ENCODE assay signal across 8 mouse cellular contexts in genomic region chr5:29569378-29570280, GRCm38 (mm10). TPM values are rescaled to one million over a fixed set of nuclear protein-coding genes. Genes with fewer than 3 reads are reported as not detected.
DNase-seq lines count a peak whose midpoint lies in the region; ATAC-seq and TF ChIP-seq lines count a peak whose summit lies in the region.

No protein-coding gene starts in this region.

- H3K36me3 ChIP-seq in heart, embryonic 14.5 days (ENCODE audit: control insufficient read depth, insufficient read depth, low read length), result peaks cover 15% of the 10 kb centered on the region
- peaks cover 15 to 32% of the 10 kb centered on the region in 2 experiments for H3K36me3 ChIP-seq in CH12.LX (replicated peaks in 1 of 2; ENCODE audit: control insufficient read depth in 1 of 2, insufficient read depth in 1 of 2, low read length in 1 of 2)
- H3K36me3 ChIP-seq in macrophage (ENCODE audit: inconsistent target), result no peaks in the 10 kb centered on the region

- H3K27ac ChIP-seq in heart, embryonic 14.5 days (replicated peaks in 1 of 2; ENCODE audit: control insufficient read depth in 1 of 2, insufficient read depth in 1 of 2, low read depth in 2 of 2, low read length in 2 of 2), result peak overlapping the region; percentile 81 to 94
- H3K27ac ChIP-seq in CH12.LX (ENCODE audit: insufficient read depth, low read depth), result peak overlapping the region; percentile 77
- peak overlapping the region; percentile 28; the same call in 1 of the 2 replicates for H3K27ac ChIP-seq in macrophage

- H3K79me2 ChIP-seq in CH12.LX (replicated peaks; ENCODE audit: control insufficient read depth, extremely low read depth, insufficient read depth, poor library complexity, severe bottlenecking) (peaks cover 35% of the 10 kb centered on the region), macrophage (ENCODE audit: inconsistent target) (peaks cover 42% of the 10 kb centered on the region)

- DNase-seq in heart, adult 18-20 months, result no peak
- no peak for DNase-seq in CH12.LX (ENCODE audit: extremely low read depth)
- DNase-seq in embryo, embryonic 11 days, result peak; percentile 76
- DNase-seq in gastrocnemius, postnatal 10 days, result no peak
- no peak for DNase-seq in adrenal gland, adult 2 months

- in situ Hi-C loops in CH12.LX (cut with MboI; ENCODE audit: low pct_ligation_motif_present, low pct_unique_long_range_greater_than_20kb, low sequenced_read_pairs), result no loop called here

- H3K9me3 ChIP-seq in heart, embryonic 14.5 days (ENCODE audit: control insufficient read depth, low read length), result no peaks in the 10 kb centered on the region
- peaks cover 19% of the 10 kb centered on the region for H3K9me3 ChIP-seq in CH12.LX (replicated peaks; ENCODE audit: low read length)

- peak; percentile 84 for ATAC-seq in heart, embryonic 14.5 days (ENCODE audit: insufficient number of reproducible peaks, insufficient read depth, low FRiP score, low read depth)
- peak; percentile 23 for ATAC-seq in inflammation-experienced regulatory T-cells, adult 6 months

- H3K4me3 ChIP-seq in heart, embryonic 14.5 days (ENCODE audit: control insufficient read depth in 1 of 2, insufficient read depth in 1 of 2, low read depth in 1 of 2, low read length in 2 of 2), result peak overlapping the region; percentile 81 to 88
- H3K4me3 ChIP-seq in CH12.LX (replicated peaks in 1 of 3; ENCODE audit: low read depth in 2 of 3, low read length in 2 of 3, poor library complexity in 1 of 3) (peak overlapping the region; percentile 78 to 84 (median 83)), macrophage (ENCODE audit: inconsistent target) (peak overlapping the region; percentile 59)

- peak; percentile 41; the same call in 1 of the 2 replicates for TF ChIP-seq POLR2A in CH12.LX (IDR thresholded peaks at IDR 0.05; ENCODE audit: low read depth, low read length)

- no peaks in the 10 kb centered on the region; the same call in 1 of the 2 replicates for H3K27me3 ChIP-seq in heart, embryonic 14.5 days (ENCODE audit: control insufficient read depth, insufficient read depth, low read length)
- no peaks in the 10 kb centered on the region for H3K27me3 ChIP-seq in CH12.LX (replicated peaks)

- TF ChIP-seq RAD21 in CH12.LX (IDR thresholded peaks at IDR 0.05; ENCODE audit: low read depth, low read length), result peak; percentile 22

- H3K4me1 ChIP-seq in heart, embryonic 14.5 days (ENCODE audit: control insufficient read depth in 2 of 2, insufficient read depth in 2 of 2, low read length in 2 of 2), result peaks cover 6 to 17% of the 10 kb centered on the region in 2 experiments
- H3K4me1 ChIP-seq in CH12.LX (ENCODE audit: control insufficient read depth in 1 of 2, insufficient read depth in 2 of 2), result peaks cover 8 to 18% of the 10 kb centered on the region in 2 experiments

- H3K9ac ChIP-seq in heart, embryonic 14.5 days (ENCODE audit: low read length), result peak overlapping the region; percentile 85
- peak overlapping the region; percentile 44 for H3K9ac ChIP-seq in CH12.LX (ENCODE audit: insufficient read depth, low read depth)

- H3K4me2 ChIP-seq in heart, embryonic 14.5 days (ENCODE audit: low read length), result peak overlapping the region; percentile 98
- H3K4me2 ChIP-seq in CH12.LX (ENCODE audit: insufficient read depth, low read depth, poor library complexity, severe bottlenecking), result peak overlapping the region; percentile 77

- dilution Hi-C loops in CH12.LX (cut with MboI; ENCODE audit: extremely low pct_ligation_motif_present, extremely low pct_unique_long_range_greater_than_20kb, low sequenced_read_pairs), result no loop called here

- no peak for TF ChIP-seq EP300 in CH12.LX (IDR thresholded peaks at IDR 0.05; ENCODE audit: low read length)

- TF ChIP-seq CTCF in CH12.LX (conservative IDR thresholded peaks at IDR 0.05 in 1 of 2, IDR thresholded peaks at IDR 0.05 in 1 of 2; ENCODE audit: low read depth in 2 of 2, low read length in 2 of 2), result peak in 1 of 2 experiments; percentile 35; a peak in 2 of 4 replicates

- WGBS in heart, embryonic 14.5 days, result 4% methylated on average over 54 of the region's 67 CpGs
- 6% methylated on average over 55 of the region's 67 CpGs for WGBS in macrophage (ENCODE audit: missing documents)

TF ChIP-seq in CH12.LX, 34 proteins besides CTCF, POLR2A, EP300 and RAD21:
- no peak for TF ChIP-seq GABPA (IDR thresholded peaks at IDR 0.05; ENCODE audit: insufficient replicate concordance, low read depth, low read length)
- no peak for TF ChIP-seq E2F4 (IDR thresholded peaks at IDR 0.05; ENCODE audit: insufficient replicate concordance, low read depth, low read length)
- no peak for TF ChIP-seq ZNF384 (IDR thresholded peaks at IDR 0.05; ENCODE audit: low read depth, low read length)
- TF ChIP-seq TBP (conservative IDR thresholded peaks at IDR 0.05; ENCODE audit: low read depth, low read length), result 0 out of 2 replicates have a peak, but pooled peaks have one; percentile 12
- TF ChIP-seq HCFC1 (IDR thresholded peaks at IDR 0.05; ENCODE audit: low read depth, low read length), result no peak
- peak; percentile 82 for TF ChIP-seq BHLHE40 (IDR thresholded peaks at IDR 0.05; ENCODE audit: low read depth, low read length)
- no peak for TF ChIP-seq KAT2A (IDR thresholded peaks at IDR 0.05; ENCODE audit: insufficient replicate concordance, low read length)
- TF ChIP-seq MAZ (IDR thresholded peaks at IDR 0.05; ENCODE audit: low read depth, low read length), result 0 out of 2 replicates have a peak, but pooled peaks have one; percentile 23
- no peak for TF ChIP-seq ZC3H11A (IDR thresholded peaks at IDR 0.05; ENCODE audit: low read depth, low read length)
- TF ChIP-seq UBTF (IDR thresholded peaks at IDR 0.05; ENCODE audit: low read depth, low read length), result peak; percentile 38
- no peak for TF ChIP-seq CHD1 (IDR thresholded peaks at IDR 0.05; ENCODE audit: low read depth, low read length)
- peak; percentile 46 for TF ChIP-seq SIN3A (IDR thresholded peaks at IDR 0.05; ENCODE audit: low read length)
- no peak for TF ChIP-seq CHD2 (IDR thresholded peaks at IDR 0.05; ENCODE audit: low read length)
- no peak for TF ChIP-seq PAX5 (IDR thresholded peaks at IDR 0.05; ENCODE audit: low read length)
- no peak for TF ChIP-seq USF2 (conservative IDR thresholded peaks at IDR 0.05; ENCODE audit: low read depth, low read length)
- no peak for TF ChIP-seq POLR2AphosphoS2 (IDR thresholded peaks at IDR 0.05; ENCODE audit: low read depth, low read length)
- no peak for TF ChIP-seq ZMIZ1 (IDR thresholded peaks at IDR 0.05; ENCODE audit: low read depth, low read length)
- no peak for TF ChIP-seq MEF2A (IDR thresholded peaks at IDR 0.05; ENCODE audit: borderline replicate concordance, low read depth, low read length)
- no peak for TF ChIP-seq MAFK (IDR thresholded peaks at IDR 0.05; ENCODE audit: insufficient replicate concordance, low read length)
- peak; percentile 73; the same call in 1 of the 2 replicates for TF ChIP-seq MYC (IDR thresholded peaks at IDR 0.05; ENCODE audit: low read depth, low read length)
- TF ChIP-seq TCF12 (IDR thresholded peaks at IDR 0.05; ENCODE audit: low read depth, low read length), result 0 out of 2 replicates have a peak, but pooled peaks have one; percentile 7
- no peak for TF ChIP-seq RCOR1 (conservative IDR thresholded peaks at IDR 0.05; ENCODE audit: low read depth, low read length)
- TF ChIP-seq NELFE (IDR thresholded peaks at IDR 0.05; ENCODE audit: low read depth, low read length), result peak; percentile 60
- TF ChIP-seq MXI1 (IDR thresholded peaks at IDR 0.05; ENCODE audit: low read depth, low read length), result peak; percentile 87
- TF ChIP-seq MAX (IDR thresholded peaks at IDR 0.05; ENCODE audit: low read length), result peak; percentile 77; the same call in 1 of the 2 replicates
- no peak for TF ChIP-seq ZKSCAN1 (IDR thresholded peaks at IDR 0.05; ENCODE audit: borderline replicate concordance, low read depth, low read length)

RNA-seq across cellular contexts. Expression of gene Ube3c, which starts 0.6 kb away (rescaled TPM):
- polyA plus RNA-seq in heart, embryonic 14.5 days (2014; fragmentation: Nextera tagmentation; extraction: Ambion mirVana), result 34.6 and 37.5 TPM in 2 replicates
- 10 to 100 TPM; 41.0 to 43.9 TPM for total RNA-seq in heart, adult 18-20 months (2021)
- 18.4 and 21.8 TPM in 2 replicates for total RNA-seq in CH12.LX (2012; rRNA removed)
- 24.6 and 25.4 TPM in 2 replicates for total RNA-seq in CH12.LX (2014; rRNA removed)
- 21.2 and 23.7 TPM in 2 replicates for polyA plus RNA-seq in CH12.LX (2012; ENCODE audit: insufficient read length, low read depth)
- polyA plus RNA-seq in inflammation-experienced regulatory T-cells, adult 6 months (2017; shearing (Covaris generic)), result 10 to 100 TPM; 16.3 to 23.7 (median 21.3) TPM
- 10 to 100 TPM; 11.6 to 83.5 (median 53.3) TPM for total RNA-seq in macrophage (2018; cell fraction: chromatin; rRNA removed)
- total RNA-seq in macrophage (2018; cell fraction: cytosol; rRNA removed), result 10 to 100 TPM; 13.4 to 23.8 (median 18.4) TPM
- total RNA-seq in macrophage (2018; cell fraction: nucleus; rRNA removed), result 10 to 100 TPM; 12.9 to 66.3 (median 31.9) TPM
- 11.2 to 20.9 TPM (median 14.9 TPM) in 3 replicates for polyA plus RNA-seq in macrophage (2018)
- total RNA-seq in gastrocnemius, postnatal 10 days (2021), result 10 to 100 TPM; 32.7 to 35.0 TPM
- 10 to 100 TPM; 51.3 to 52.2 TPM for total RNA-seq in adrenal gland, adult 2 months (2021)
- polyA plus RNA-seq in adrenal gland, adult 2 months (2012; rRNA removed), result 7.4 and 9.3 TPM in 2 replicates

Comparison
In these comparisons a context has a peak if more than half of its experiments do, and no peak if none do; other contexts are left out.
1. H3K27ac ChIP-seq: peak in every context shown above with its lines; median percentile 88 in heart, embryonic 14.5 days; 77 in CH12.LX; 28 in macrophage.